Mouse (Mus musculus) spleen, adult 2 months (tissue): ENCODE results near the gene Nav2. TPM values are rescaled to one million over a fixed set of nuclear protein-coding genes. Genes with fewer than 3 reads are reported as not detected.

ENCODE experiments used
- DNase-seq, 2 experiments: peaks; one replicate each; pipeline versions ENCODE4 v3.0.0 to v3.0.0-alpha.2; 2012 to 2021; ENCODE audit warnings: low spot score in 2 of 2, low read depth in 1 of 2
- H3K27ac ChIP-seq: fragments of 200-500 bp; 2 replicates; pipeline ENCODE4 v1.5.1; 2012; ENCODE audit warnings: low read length, inconsistent platforms; ENCODE audit not compliant: insufficient read depth
- H3K27me3 ChIP-seq: fragments of 200-500 bp; 2 replicates; pipeline ENCODE4 v1.6.1; 2012; ENCODE audit warnings: mild to moderate bottlenecking, moderate library complexity, low read length, inconsistent platforms; ENCODE audit not compliant: control insufficient read depth, insufficient read depth
- H3K36me3 ChIP-seq: fragments of 200-500 bp; 2 replicates; pipeline ENCODE4 v1.6.1; 2012; ENCODE audit warnings: mild to moderate bottlenecking, low read length, inconsistent platforms; ENCODE audit not compliant: control insufficient read depth, insufficient read depth
- H3K4me1 ChIP-seq: fragments of 200-500 bp; 2 replicates; pipeline ENCODE4 v1.6.1; 2011; ENCODE audit warnings: inconsistent platforms; ENCODE audit not compliant: control insufficient read depth, insufficient read depth, insufficient read length
- H3K4me3 ChIP-seq: fragments of 200-500 bp; 2 replicates; pipeline ENCODE4 v1.5.1; 2011; ENCODE audit warnings: mild to moderate bottlenecking, inconsistent platforms; ENCODE audit not compliant: insufficient read depth, insufficient read length; ENCODE audit errors: extremely low read depth
- CTCF ChIP-seq: fragments of 200-500 bp; IDR thresholded peaks from 2 replicates; pipeline ENCODE4 v1.5.1; 2011; ENCODE audit warnings: mild to moderate bottlenecking, inconsistent platforms; ENCODE audit not compliant: insufficient read depth, insufficient read length, insufficient replicate concordance; ENCODE audit errors: extremely low read depth
- POLR2A ChIP-seq: fragments of 200-500 bp; IDR thresholded peaks from 2 replicates; pipeline ENCODE4 v1.6.1; 2011; ENCODE audit warnings: low read depth, low read length, inconsistent platforms
- WGBS: fragments of 180-500 bp; shearing (Covaris S2); methylation state at CpG from one replicate; pipeline ENCODE4 v1.1.7; 2018; 5-methylcytosine and 5-hydroxymethylcytosine counted together
- polyA plus RNA-seq: library from polyadenylated mRNA; depleted of rRNA; stranded (reverse); fragments of >200 nt; gene quantifications from 2 replicates; pipeline ENCODE4 v1.2.3, GENCODE M21; 2012

Gene Nav2
- polyA plus RNA-seq, 1 experiment: 3.5 TPM

GRCm38 (mm10) chr7:49462328-49462811 is 553.9 kb downstream of the Nav2 start:
- Histone ChIP-seq H3K4me1 (no peaks in the 10 kb centered on the region), H3K4me3 (peak overlapping the region; percentile 57), H3K27ac (peak overlapping the region; percentile 66), H3K36me3 (no peaks in the 10 kb centered on the region), H3K27me3 (no peaks in the 10 kb centered on the region)
- peak; percentile 41 to 49 for DNase-seq
- 2% methylated on average over 10 of the region's 10 CpGs for WGBS
- TF ChIP-seq CTCF: no peak
- no peak for TF ChIP-seq POLR2A

- H3K4me3 ChIP-seq: no peak overlapping the region
- no peaks in the 10 kb centered on the region for H3K27me3 ChIP-seq
- H3K4me1 ChIP-seq: no peaks in the 10 kb centered on the region
- TF ChIP-seq POLR2A (no peak), CTCF (no peak)
- WGBS: 8% methylated on average over 10 of the region's 10 CpGs
- no peaks in the 10 kb centered on the region for H3K36me3 ChIP-seq
- no peak overlapping the region for H3K27ac ChIP-seq
- DNase-seq: peak in 1 of 2 experiments; percentile 32
Observed at GRCm38 (mm10) chr7:49467861-49468260, 559.3 kb downstream of the Nav2 start.

GRCm38 (mm10) chr7:49468492-49469205 is 560.1 kb downstream of the Nav2 start:
- no peaks in the 10 kb centered on the region for H3K27me3 ChIP-seq
- DNase-seq: no peak
- H3K36me3 ChIP-seq: no peaks in the 10 kb centered on the region
- WGBS: 74% methylated on average over 8 of the region's 8 CpGs
- no peak overlapping the region for H3K27ac ChIP-seq
- TF ChIP-seq POLR2A: no peak
- H3K4me1 ChIP-seq: no peaks in the 10 kb centered on the region
- no peak overlapping the region for H3K4me3 ChIP-seq

- Histone ChIP-seq H3K4me3 (no peak overlapping the region), H3K4me1 (no peaks in the 10 kb centered on the region), H3K36me3 (no peaks in the 10 kb centered on the region), H3K27me3 (no peaks in the 10 kb centered on the region), H3K27ac (no peak overlapping the region)
- TF ChIP-seq CTCF (peak; percentile 54; the same call in 1 of the 2 replicates), POLR2A (no peak)
- peak in 1 of 2 experiments; percentile 44 for DNase-seq
- 62% methylated on average over 3 of the region's 3 CpGs for WGBS
Observed at GRCm38 (mm10) chr7:49471278-49471677, 562.8 kb downstream of the Nav2 start.

- Histone ChIP-seq H3K27ac (no peak overlapping the region), H3K36me3 (no peaks in the 10 kb centered on the region), H3K4me1 (no peaks in the 10 kb centered on the region), H3K27me3 (no peaks in the 10 kb centered on the region), H3K4me3 (no peak overlapping the region)
- TF ChIP-seq CTCF (no peak), POLR2A (no peak)
- WGBS: 85% methylated on average over 6 of the region's 6 CpGs
- no peak for DNase-seq
Observed at GRCm38 (mm10) chr7:49475282-49475681, 566.8 kb downstream of the Nav2 start.

- Histone ChIP-seq H3K27ac (no peak overlapping the region), H3K36me3 (no peaks in the 10 kb centered on the region), H3K4me3 (no peak overlapping the region), H3K27me3 (no peaks in the 10 kb centered on the region), H3K4me1 (no peaks in the 10 kb centered on the region)
- no peak for DNase-seq
- 91% methylated on average over 8 of the region's 8 CpGs for WGBS
- TF ChIP-seq CTCF: no peak
- no peak for TF ChIP-seq POLR2A
Observed at GRCm38 (mm10) chr7:49476163-49476562, 567.6 kb downstream of the Nav2 start.

- no peaks in the 10 kb centered on the region for H3K36me3 ChIP-seq
- DNase-seq: peak in 1 of 2 experiments; percentile 14
- no peaks in the 10 kb centered on the region for H3K4me1 ChIP-seq
- 38% methylated on average over 5 of the region's 5 CpGs for WGBS
- no peak for TF ChIP-seq POLR2A
- 0 out of 2 replicates have a peak, but pooled peaks have one; percentile 12 for TF ChIP-seq CTCF
- no peak overlapping the region for H3K4me3 ChIP-seq
- H3K27ac ChIP-seq: no peak overlapping the region
- no peaks in the 10 kb centered on the region for H3K27me3 ChIP-seq
Observed at GRCm38 (mm10) chr7:49476666-49477065, 568.1 kb downstream of the Nav2 start.
